In the genomic region with DNA sequence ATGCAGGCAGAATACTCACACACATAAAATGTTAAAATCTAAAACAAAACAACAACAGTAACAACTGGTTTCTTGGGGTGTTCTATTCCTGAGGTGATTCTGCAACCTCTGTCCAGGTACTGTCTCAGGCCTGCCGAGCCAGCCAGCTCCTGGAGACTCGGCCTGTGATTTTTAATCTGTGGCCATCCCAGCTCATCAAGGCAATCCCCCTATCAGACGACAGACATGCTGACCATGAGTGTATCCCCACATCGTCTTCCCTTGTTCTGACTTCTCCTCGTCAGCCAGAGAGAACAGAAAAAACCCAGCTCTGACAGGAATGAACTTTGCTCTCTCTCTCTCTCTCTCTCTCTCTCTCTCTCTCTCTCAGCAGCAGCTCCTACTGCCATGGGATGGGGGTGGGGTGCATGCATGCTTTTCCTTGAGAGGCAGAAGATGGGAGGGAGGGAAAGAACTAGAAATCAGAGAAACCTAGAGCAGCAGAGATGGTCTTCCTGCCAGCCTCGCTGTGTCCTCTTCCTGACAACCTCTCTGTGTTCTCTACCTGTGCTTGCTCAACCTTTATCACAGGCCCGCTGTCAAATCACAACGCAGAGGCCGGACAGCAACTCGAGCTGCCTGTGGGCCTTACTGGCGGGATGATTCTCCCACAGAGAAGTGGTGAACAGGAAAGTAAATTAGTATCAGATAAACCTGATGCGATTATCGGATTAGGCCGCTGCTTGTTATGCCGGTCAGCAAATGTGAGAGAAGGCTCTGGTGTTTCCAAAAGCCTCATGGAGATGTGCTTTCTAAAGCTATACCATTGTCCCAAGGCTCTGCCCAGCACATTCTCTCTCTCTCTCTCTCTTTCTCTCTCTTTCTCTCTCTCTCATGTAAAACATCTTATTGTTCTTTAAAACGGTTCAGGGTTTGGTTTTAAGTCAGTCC, we compare ENCODE assay signal across 16 mouse cellular contexts.
DNase-seq lines count a peak whose midpoint lies in the region; ATAC-seq and TF ChIP-seq lines count a peak whose summit lies in the region.
"Had no signal": no experiment of that assay in that cellular context is flagged by ENCODE, and none has a peak within 500 bp of the region (broad histone marks: within the 10 kb centered on the region; RNA-seq: fewer than 3 reads in every experiment).

No protein-coding gene starts in this region.

- no peak for ATAC-seq in forebrain, embryonic 11.5 days (replicated peaks; ENCODE audit: low FRiP score)
- no peak; the same call in 1 of the 2 replicates for ATAC-seq in forebrain, postnatal 0 days
- ATAC-seq in liver, embryonic 11.5 days (replicated peaks; ENCODE audit: low FRiP score): no peak
- ATAC-seq in liver, embryonic 12.5 days: no peak
- ATAC-seq in kidney, embryonic 14.5 days (ENCODE audit: low FRiP score, low TSS enrichment): no peak
- no peak for ATAC-seq in megakaryocyte, adult 5-6 weeks (ENCODE audit: poor library complexity, severe bottlenecking)
- ATAC-seq: forebrain, embryonic 14.5 days had no signal

- H3K27me3 ChIP-seq in forebrain, embryonic 11.5 days (ENCODE audit: control insufficient read depth, insufficient read depth, low read length): no peaks in the 10 kb centered on the region
- no peaks in the 10 kb centered on the region; the same call in 1 of the 2 replicates for H3K27me3 ChIP-seq in forebrain, postnatal 0 days (ENCODE audit: insufficient read depth, low read length)
- H3K27me3 ChIP-seq in liver, embryonic 11.5 days (replicated peaks; ENCODE audit: control insufficient read depth, insufficient read depth, low read length): no peaks in the 10 kb centered on the region
- H3K27me3 ChIP-seq in liver, embryonic 12.5 days (replicated peaks): no peaks in the 10 kb centered on the region
- no peaks in the 10 kb centered on the region for H3K27me3 ChIP-seq in kidney, embryonic 14.5 days (ENCODE audit: control insufficient read depth, insufficient read depth, low read length)
- H3K27me3 ChIP-seq: hindbrain, embryonic 15.5 days; lung, embryonic 15.5 days had no signal

- H3K4me1 ChIP-seq in forebrain, embryonic 11.5 days (replicated peaks; ENCODE audit: control insufficient read depth, insufficient read depth, low read length): no peaks in the 10 kb centered on the region
- no peaks in the 10 kb centered on the region for H3K4me1 ChIP-seq in forebrain, postnatal 0 days (ENCODE audit: insufficient read depth)
- H3K4me1 ChIP-seq in liver, embryonic 11.5 days (replicated peaks; ENCODE audit: control insufficient read depth, insufficient read depth, low read length): no peaks in the 10 kb centered on the region; the same call in 1 of the 2 replicates
- H3K4me1 ChIP-seq in liver, embryonic 12.5 days: no peaks in the 10 kb centered on the region
- peaks cover 16% of the 10 kb centered on the region; the same call in 1 of the 2 replicates for H3K4me1 ChIP-seq in kidney, embryonic 14.5 days (ENCODE audit: control insufficient read depth, insufficient read depth, low read length)
- H3K4me1 ChIP-seq: hindbrain, embryonic 15.5 days had no signal

- H3K4me2 ChIP-seq in forebrain, embryonic 11.5 days (ENCODE audit: low read depth, low read length, severe bottlenecking): no peak overlapping the region
- no peak overlapping the region for H3K4me2 ChIP-seq in forebrain, postnatal 0 days (ENCODE audit: low read depth)
- H3K4me2 ChIP-seq in liver, embryonic 11.5 days: no peak overlapping the region
- no peak overlapping the region for H3K4me2 ChIP-seq in liver, embryonic 12.5 days
- no peak overlapping the region for H3K4me2 ChIP-seq in kidney, embryonic 14.5 days (replicated peaks; ENCODE audit: low read depth, low read length)
- H3K4me2 ChIP-seq: hindbrain, embryonic 15.5 days; lung, embryonic 15.5 days had no signal

- H3K4me3 ChIP-seq in forebrain, embryonic 11.5 days (ENCODE audit: low read depth, low read length): no peak overlapping the region
- no peak overlapping the region for H3K4me3 ChIP-seq in forebrain, postnatal 0 days (ENCODE audit: low read depth, low read length)
- H3K4me3 ChIP-seq in liver, embryonic 11.5 days (ENCODE audit: low read depth, low read length): no peak overlapping the region
- no peak overlapping the region for H3K4me3 ChIP-seq in liver, embryonic 12.5 days
- H3K4me3 ChIP-seq in kidney, embryonic 14.5 days (ENCODE audit: low read length): no peak overlapping the region
- H3K4me3 ChIP-seq: heart, adult 2 months; hindbrain, embryonic 15.5 days; lung, embryonic 15.5 days had no signal

- peak; percentile 30 for DNase-seq in forebrain, embryonic 11.5 days (ENCODE audit: low spot score)
- no peak for DNase-seq in forebrain, postnatal 0 days
- DNase-seq in liver, embryonic 11.5 days (ENCODE audit: low spot score): peak; percentile 27
- DNase-seq in retina, postnatal 1 day: peak; percentile 73
- no peak for DNase-seq in adrenal gland, postnatal 25 days
- DNase-seq: adrenal gland, adult 8-10 months; cerebellum, adult 8-10 months; heart, adult 2 months; heart, postnatal 10 days; thymus, postnatal 14 days had no signal

- WGBS in forebrain, embryonic 11.5 days: 51% methylated on average over 16 of the region's 16 CpGs
- 57% methylated on average over 16 of the region's 16 CpGs for WGBS in forebrain, postnatal 0 days
- WGBS in liver, embryonic 11.5 days: 48% methylated on average over 16 of the region's 16 CpGs
- WGBS in liver, embryonic 12.5 days (ENCODE audit: insufficient replicate concordance): 55% methylated on average over 16 of the region's 16 CpGs
- 68% methylated on average over 16 of the region's 16 CpGs for WGBS in kidney, embryonic 14.5 days

- H3K9ac ChIP-seq in forebrain, embryonic 11.5 days (ENCODE audit: low read length): no peak overlapping the region
- no peak overlapping the region for H3K9ac ChIP-seq in forebrain, postnatal 0 days
- no peak overlapping the region for H3K9ac ChIP-seq in liver, embryonic 11.5 days (ENCODE audit: low read depth, low read length)
- H3K9ac ChIP-seq in liver, embryonic 12.5 days: no peak overlapping the region
- H3K9ac ChIP-seq in kidney, embryonic 14.5 days (ENCODE audit: low read depth, low read length): 0 out of 2 replicates have a peak overlapping the region, but pooled peaks have one; percentile 12
- H3K9ac ChIP-seq: hindbrain, embryonic 15.5 days; lung, embryonic 15.5 days had no signal

- H3K9me3 ChIP-seq in forebrain, embryonic 11.5 days (ENCODE audit: control insufficient read depth, low read length): no peaks in the 10 kb centered on the region
- H3K9me3 ChIP-seq in forebrain, postnatal 0 days (ENCODE audit: low read length): no peaks in the 10 kb centered on the region
- no peaks in the 10 kb centered on the region for H3K9me3 ChIP-seq in liver, embryonic 11.5 days (ENCODE audit: control insufficient read depth, low read length)
- H3K9me3 ChIP-seq in liver, embryonic 12.5 days (replicated peaks): no peaks in the 10 kb centered on the region
- no peaks in the 10 kb centered on the region for H3K9me3 ChIP-seq in kidney, embryonic 14.5 days (ENCODE audit: control insufficient read depth, low read length)
- H3K9me3 ChIP-seq: hindbrain, embryonic 15.5 days; lung, embryonic 15.5 days had no signal

- no peaks in the 10 kb centered on the region for H3K36me3 ChIP-seq in forebrain, embryonic 11.5 days (ENCODE audit: control insufficient read depth, insufficient read depth, low read length)
- H3K36me3 ChIP-seq in forebrain, postnatal 0 days (ENCODE audit: insufficient read depth): no peaks in the 10 kb centered on the region
- H3K36me3 ChIP-seq in liver, embryonic 11.5 days (ENCODE audit: control insufficient read depth, insufficient read depth, low read length): no peaks in the 10 kb centered on the region
- H3K36me3 ChIP-seq in liver, embryonic 12.5 days: no peaks in the 10 kb centered on the region
- H3K36me3 ChIP-seq in kidney, embryonic 14.5 days (ENCODE audit: control insufficient read depth, insufficient read depth, low read length): no peaks in the 10 kb centered on the region
- H3K36me3 ChIP-seq: hindbrain, embryonic 15.5 days; lung, embryonic 15.5 days had no signal

- TF ChIP-seq CTCF in forebrain, postnatal 0 days (IDR thresholded peaks at IDR 0.05; ENCODE audit: low read depth): no peak

- no peak overlapping the region for H3K27ac ChIP-seq in forebrain, embryonic 11.5 days (ENCODE audit: low read depth, low read length)
- H3K27ac ChIP-seq in forebrain, postnatal 0 days (ENCODE audit: low read depth, low read length): no peak overlapping the region
- no peak overlapping the region for H3K27ac ChIP-seq in liver, embryonic 11.5 days (ENCODE audit: low read depth, low read length)
- no peak overlapping the region for H3K27ac ChIP-seq in liver, embryonic 12.5 days
- H3K27ac ChIP-seq in kidney, embryonic 14.5 days (ENCODE audit: low read depth, low read length): no peak overlapping the region
- H3K27ac ChIP-seq: heart, adult 2 months; hindbrain, embryonic 15.5 days; lung, embryonic 15.5 days had no signal

Comparison
In these comparisons a context has a peak if more than half of its experiments do, and no peak if none do; other contexts are left out.
1. DNase-seq: peak in forebrain, embryonic 11.5 days (single experiment), liver, embryonic 11.5 days (single experiment) and retina, postnatal 1 day (single experiment); none in forebrain, postnatal 0 days (single experiment) and adrenal gland, postnatal 25 days (single experiment).